Comparison of ENCODE assay signal across 19 mouse cellular contexts in the genomic region with DNA sequence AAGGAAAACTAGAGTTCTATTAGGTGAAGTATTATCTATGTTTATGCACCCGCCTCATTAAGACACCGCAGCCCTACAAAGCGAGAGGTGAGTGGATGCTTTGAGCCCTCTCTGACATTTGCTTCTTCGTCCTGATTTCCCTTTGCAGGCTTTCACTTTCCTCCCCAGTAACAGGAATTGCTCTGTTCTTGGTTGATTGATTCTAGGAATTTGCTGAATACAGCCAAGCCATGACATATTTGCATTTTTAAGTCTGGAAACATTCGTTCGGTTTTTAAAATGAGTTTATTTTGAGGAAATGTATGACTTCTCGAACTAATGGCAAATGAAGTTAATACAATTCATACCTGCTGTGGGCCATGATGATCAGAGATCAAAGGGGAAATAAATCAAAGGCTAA.
"Had no signal": no experiment of that assay in that cellular context is flagged by ENCODE, and none has a peak within 500 bp of the region (broad histone marks: within the 10 kb centered on the region; RNA-seq: fewer than 3 reads in every experiment).

No protein-coding gene starts in this region.

- H3K9ac ChIP-seq: lung, embryonic 14.5 days; neural tube, embryonic 13.5 days; neural tube, embryonic 15.5 days had no signal

- H3K36me3 ChIP-seq: midbrain, embryonic 10.5 days; neural tube, embryonic 13.5 days; neural tube, embryonic 15.5 days had no signal

- H3K4me2 ChIP-seq: lung, embryonic 14.5 days; neural tube, embryonic 13.5 days; neural tube, embryonic 15.5 days had no signal

- H3K9me3 ChIP-seq: megakaryocyte, embryonic 14.5 days; midbrain, embryonic 10.5 days; neural tube, embryonic 13.5 days; neural tube, embryonic 15.5 days had no signal

- H3K27ac ChIP-seq: macrophage; midbrain, embryonic 10.5 days; neural tube, embryonic 13.5 days; neural tube, embryonic 15.5 days had no signal

- H3K4me1 ChIP-seq: megakaryocyte, embryonic 14.5 days had no signal

- H3K4me3 ChIP-seq: megakaryocyte, embryonic 14.5 days; midbrain, embryonic 10.5 days; myocyte; neural tube, embryonic 13.5 days; neural tube, embryonic 15.5 days had no signal

- ATAC-seq: midbrain, embryonic 16.5 days had no signal

- H3K27me3 ChIP-seq: megakaryocyte, embryonic 14.5 days; neural tube, embryonic 13.5 days; neural tube, embryonic 15.5 days had no signal

- DNase-seq: lung, adult 18-20 months; lung, embryonic 14.5 days; lung, postnatal 10 days; lung, postnatal 36 days; retina, postnatal 1 day; right cerebral cortex, adult 18-20 months; right cerebral cortex, postnatal 25 days; right cerebral cortex, postnatal 4 days; spleen, adult 18-20 months; thymus, adult 18-20 months; thymus, postnatal 14 days; thymus, postnatal 36 days had no signal
